Mouse (Mus musculus) heart, postnatal 0 days (tissue): ENCODE data around the gene Kif23. TPM values are rescaled to one million over a fixed set of nuclear protein-coding genes. Genes with fewer than 3 reads are reported as not detected.

Experiments used
- ATAC-seq: fragments of 200-750 bp; cut with Nextera tagmentation; 2 replicates; pipeline ENCODE4 v1.8.0; 2017; ENCODE audit warnings: low read depth, moderate number of reproducible peaks, moderate library complexity; ENCODE audit not compliant: insufficient read depth
- DNase-seq: peaks from one replicate; pipeline ENCODE4 v3.0.0-alpha.2; 2016; ENCODE audit warnings: low spot score
- H3K27ac ChIP-seq: fragments of 300-500 bp; sonication (generic); 2 replicates; pipeline ENCODE4 v1.5.1; 2014; ENCODE audit warnings: low read depth, mild to moderate bottlenecking
- H3K27me3 ChIP-seq: fragments of 300-500 bp; sonication (generic); 2 replicates; pipeline ENCODE4 v1.6.1; 2014; ENCODE audit warnings: low read length, mixed read lengths; ENCODE audit not compliant: control insufficient read depth, insufficient read depth
- H3K36me3 ChIP-seq: fragments of 300-500 bp; sonication (generic); replicated peaks from 2 replicates; pipeline ENCODE4 v1.6.1; 2014; ENCODE audit warnings: low read length, mixed read lengths; ENCODE audit not compliant: control insufficient read depth, insufficient read depth
- H3K4me1 ChIP-seq: fragments of 300-500 bp; sonication (generic); 2 replicates; pipeline ENCODE4 v1.6.1; 2014; ENCODE audit warnings: antibody characterized with exemption; ENCODE audit not compliant: control insufficient read depth, insufficient read depth
- H3K4me2 ChIP-seq: fragments of 300-500 bp; sonication (generic); 2 replicates; pipeline ENCODE4 v1.6.1; 2014; ENCODE audit warnings: low read depth, mild to moderate bottlenecking, low read length, moderate library complexity
- H3K4me3 ChIP-seq: fragments of 300-500 bp; sonication (generic); 2 replicates; pipeline ENCODE4 v1.5.1; 2014; ENCODE audit warnings: low read depth, low read length
- H3K9ac ChIP-seq: fragments of 300-500 bp; sonication (generic); replicated peaks from 2 replicates; pipeline ENCODE4 v1.6.1; 2014; ENCODE audit warnings: low read depth, low read length, mixed read lengths
- H3K9me3 ChIP-seq: fragments of 300-500 bp; sonication (generic); replicated peaks from 2 replicates; pipeline ENCODE4 v1.6.1; 2016; ENCODE audit warnings: low read length; ENCODE audit not compliant: control insufficient read depth
- CTCF ChIP-seq: IDR thresholded peaks from 2 replicates; pipeline ENCODE4 v1.5.1; 2016; ENCODE audit warnings: antibody characterized with exemption, control low read depth, low read depth
- EP300 ChIP-seq: IDR thresholded peaks from 2 replicates; pipeline ENCODE4 v1.6.1; 2016; ENCODE audit warnings: antibody characterized with exemption, low read depth
- WGBS: fragments of 180-500 bp; shearing (Covaris S2); extraction: QIAGEN DNeasy Blood & Tissue Kit; methylation state at CpG from one replicate; pipeline ENCODE4 v1.1.7; 2014; 5-methylcytosine and 5-hydroxymethylcytosine counted together
- polyA plus RNA-seq: library from polyadenylated mRNA; unstranded; fragments of >200 nt; fragmentation: Nextera tagmentation; extraction: Ambion mirVana; gene quantifications from 2 replicates; pipeline ENCODE4 v1.2.1, GENCODE M21; 2015
- total RNA-seq: library from RNA; depleted of rRNA; stranded (reverse); fragments of >200 nt; gene quantifications from 2 replicates; pipeline ENCODE4 v1.2.3, GENCODE M21; 2014; ENCODE audit warnings: low replicate concordance

Kif23 gene
- total and polyA plus RNA-seq, 2 experiments from 2014 or later: 9.9 to 17.6 TPM

DNA sequence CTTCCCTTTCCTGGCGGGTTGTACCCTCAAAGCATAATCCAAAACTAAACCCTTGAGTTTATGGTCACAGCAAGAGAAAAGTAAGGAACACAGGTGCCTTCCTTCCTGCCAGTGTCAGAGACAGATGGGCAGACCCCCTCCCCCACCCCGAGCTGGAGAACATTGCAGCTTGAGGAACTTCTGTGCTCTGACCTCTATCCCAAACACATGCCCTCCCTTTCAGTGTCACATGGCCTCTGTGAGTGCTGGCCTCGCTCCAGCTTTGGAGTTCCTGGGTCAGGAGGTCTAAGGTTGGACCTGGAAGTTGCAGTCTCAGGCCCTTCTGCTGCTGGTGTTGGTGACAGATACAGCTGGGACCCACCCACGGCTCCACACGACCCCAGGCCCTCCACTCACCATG, 14.2 kb upstream of the Kif23 start:
- Histone ChIP-seq H3K4me2 (no peak overlapping the region), H3K4me3 (no peak overlapping the region), H3K27ac (no peak overlapping the region), H3K4me1 (0 out of 2 replicates have a peak, but pooled peaks cover 9% of the 10 kb centered on the region), H3K36me3 (no peaks in the 10 kb centered on the region), H3K9ac (no peak overlapping the region), H3K27me3 (no peaks in the 10 kb centered on the region), H3K9me3 (no peaks in the 10 kb centered on the region)
- 34% methylated on average over 5 of the region's 5 CpGs for WGBS
- ATAC-seq: no peak; the same call in 1 of the 2 replicates
- no peak for DNase-seq
- TF ChIP-seq CTCF (no peak), EP300 (no peak)

DNA sequence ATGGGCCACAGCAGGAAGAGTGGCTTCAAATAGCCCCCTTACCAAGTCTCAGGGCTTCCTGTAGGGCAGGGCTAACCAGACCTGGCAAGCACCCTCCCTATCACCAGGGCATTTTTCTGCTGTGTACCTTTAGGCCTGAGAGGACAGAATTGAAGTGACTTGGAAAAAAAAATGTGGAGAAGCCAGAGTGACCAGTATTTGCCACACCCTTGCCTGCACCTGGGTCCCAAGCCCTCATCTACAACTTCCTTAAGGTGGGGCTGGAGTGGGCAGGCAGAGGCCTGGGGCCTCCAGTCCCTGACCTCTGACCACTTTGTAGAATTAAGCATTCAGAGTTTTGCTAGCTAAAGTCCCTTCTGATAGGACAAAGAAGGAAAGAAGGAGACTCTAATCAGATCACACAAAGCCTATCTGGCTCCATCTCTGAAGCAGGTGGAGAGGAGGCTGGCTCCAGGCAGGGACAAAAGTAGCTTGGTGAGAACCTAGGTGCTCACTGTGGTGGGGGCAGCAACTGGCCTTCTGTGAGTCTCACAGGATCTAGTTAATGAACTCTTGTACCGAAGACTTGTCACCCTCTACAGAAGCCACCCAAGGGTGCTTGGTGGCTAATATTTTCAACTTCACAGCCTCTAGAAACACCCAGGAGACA, 13.5 kb upstream of the Kif23 start:
- WGBS: 95% methylated on average over 1 of the region's 1 CpGs
- H3K36me3 ChIP-seq: no peaks in the 10 kb centered on the region
- H3K27ac ChIP-seq: no peak overlapping the region
- H3K9me3 ChIP-seq: no peaks in the 10 kb centered on the region
- H3K4me2 ChIP-seq: no peak overlapping the region
- no peak for DNase-seq
- ATAC-seq: no peak
- no peak overlapping the region for H3K9ac ChIP-seq
- H3K4me3 ChIP-seq: no peak overlapping the region
- H3K4me1 ChIP-seq: 0 out of 2 replicates have a peak, but pooled peaks cover 9% of the 10 kb centered on the region
- H3K27me3 ChIP-seq: no peaks in the 10 kb centered on the region
- TF ChIP-seq EP300 (no peak), CTCF (no peak)

DNA sequence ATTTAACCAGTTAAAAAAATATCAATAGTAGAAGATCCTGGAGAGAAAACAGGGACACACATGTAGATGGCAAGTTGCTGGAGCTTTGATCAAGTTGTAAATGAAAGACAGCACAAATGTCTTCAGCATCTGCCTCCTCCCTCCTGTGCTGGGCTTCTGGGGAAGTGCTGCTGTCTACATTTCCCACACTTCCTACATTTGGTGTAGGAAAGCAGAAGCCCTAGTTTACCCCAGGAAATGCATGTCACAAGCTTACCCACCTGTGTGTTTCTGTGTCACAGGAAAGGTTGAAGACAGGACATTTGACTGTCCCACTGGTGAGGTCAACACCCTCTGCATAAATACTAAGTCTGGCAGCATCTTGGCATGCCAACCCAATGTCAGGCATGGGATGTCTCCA, 8.1 kb upstream of the Kif23 start:
- H3K4me2 ChIP-seq: no peak overlapping the region
- H3K27me3 ChIP-seq: no peaks in the 10 kb centered on the region
- no peak overlapping the region for H3K9ac ChIP-seq
- H3K36me3 ChIP-seq: no peaks in the 10 kb centered on the region
- H3K4me1 ChIP-seq: no peaks in the 10 kb centered on the region
- H3K4me3 ChIP-seq: no peak overlapping the region
- no peaks in the 10 kb centered on the region for H3K9me3 ChIP-seq
- TF ChIP-seq CTCF: no peak
- no peak for TF ChIP-seq EP300
- no peak for ATAC-seq
- no peak for DNase-seq
- H3K27ac ChIP-seq: no peak overlapping the region

DNA sequence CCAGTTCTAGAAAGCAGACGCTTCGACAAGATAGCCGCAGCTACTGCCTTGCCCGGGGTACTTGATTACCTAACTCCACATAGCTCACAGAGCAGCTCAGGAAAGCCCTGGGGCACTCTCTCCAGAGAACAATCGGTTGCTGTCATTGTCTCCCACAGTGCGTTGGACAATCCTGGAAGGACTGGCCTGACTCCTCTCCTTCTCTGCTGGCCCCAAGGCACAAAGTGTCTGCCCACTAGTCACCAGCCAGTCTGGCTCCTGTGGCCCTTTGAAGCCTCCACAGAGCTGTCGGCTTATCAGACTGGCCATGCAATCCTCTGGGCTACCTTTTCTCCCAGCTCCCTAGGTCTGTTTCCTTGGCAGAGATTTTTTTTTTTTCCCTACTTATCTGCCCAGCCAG, 5.7 kb upstream of the Kif23 start:
- WGBS: 40% methylated on average over 7 of the region's 7 CpGs
- Histone ChIP-seq H3K36me3 (no peaks in the 10 kb centered on the region), H3K27me3 (no peaks in the 10 kb centered on the region), H3K4me3 (no peak overlapping the region), H3K27ac (no peak overlapping the region), H3K4me2 (no peak overlapping the region), H3K9ac (no peak overlapping the region), H3K4me1 (0 out of 2 replicates have a peak, but pooled peaks cover 7% of the 10 kb centered on the region), H3K9me3 (no peaks in the 10 kb centered on the region)
- no peak for DNase-seq
- TF ChIP-seq EP300: no peak
- no peak for TF ChIP-seq CTCF
- ATAC-seq: no peak

DNA sequence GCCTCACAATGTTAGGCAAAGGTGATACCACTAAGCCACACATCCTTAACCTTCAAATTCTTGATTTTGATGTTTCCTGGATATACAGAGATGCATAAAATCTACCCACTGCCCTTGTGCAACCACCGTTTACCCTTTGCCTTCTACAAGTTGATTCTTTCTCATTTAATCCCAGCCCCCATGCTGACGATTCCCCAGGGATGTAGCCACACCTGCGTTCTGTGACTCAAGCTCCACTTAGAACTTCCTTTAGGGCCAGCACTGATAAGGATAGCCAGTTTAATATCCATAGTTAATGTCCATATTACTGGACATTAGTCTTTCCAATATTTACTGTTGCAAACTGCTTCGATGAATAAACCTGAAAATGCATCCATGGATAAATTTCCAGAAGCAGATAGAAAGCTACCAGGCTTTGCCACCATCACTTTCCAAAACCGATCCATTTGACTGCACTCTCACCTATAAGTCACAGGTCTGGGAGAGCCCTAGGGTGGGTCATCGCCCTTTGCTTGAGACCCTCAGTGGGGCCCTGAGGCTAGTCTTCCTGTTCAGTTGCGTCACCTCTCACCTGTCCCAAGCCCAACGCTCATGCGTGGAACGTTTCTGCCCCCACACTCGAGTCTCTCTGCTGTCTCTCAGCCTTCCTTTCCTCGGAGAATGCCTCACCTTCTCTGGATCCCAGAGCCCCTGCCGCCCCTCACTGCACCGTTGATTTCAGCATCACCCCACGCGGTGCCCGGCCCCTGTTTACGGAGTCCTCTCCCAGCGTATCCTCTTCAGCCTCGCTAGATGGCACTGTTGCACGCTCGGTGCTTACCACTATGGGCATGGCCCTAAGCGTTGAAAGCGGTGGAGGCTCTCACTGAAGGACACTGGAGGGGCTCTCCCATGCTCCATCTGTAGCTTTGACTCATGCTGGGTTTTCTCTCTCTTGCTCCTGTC, 1.1 kb upstream of the Kif23 start:
- Histone ChIP-seq H3K4me2 (peak overlapping the region; percentile 93), H3K9ac (peak overlapping the region; percentile 12; the same call in 1 of the 2 replicates), H3K27me3 (no peaks in the 10 kb centered on the region), H3K27ac (peak overlapping the region; percentile 55), H3K9me3 (no peaks in the 10 kb centered on the region), H3K36me3 (peaks cover 8% of the 10 kb centered on the region), H3K4me1 (0 out of 2 replicates have a peak, but pooled peaks cover 7% of the 10 kb centered on the region), H3K4me3 (peak overlapping the region; percentile 76)
- TF ChIP-seq EP300: no peak
- TF ChIP-seq CTCF: peak; percentile 94
- 8% methylated on average over 24 of the region's 24 CpGs for WGBS
- peak; percentile 89 for DNase-seq
- ATAC-seq: peak; percentile 80
